Mouse (Mus musculus) myocyte (in vitro differentiated cells): ENCODE measurements at regions not wholly inside any gene's neighbourhood (a gene's known extent, or its start where the extent isn't known, plus 50 kb on each side); places are given as distances from the start of the nearest gene placed in this dataset.

ENCODE experiments used
- MYOD1 ChIP-seq, 3 experiments: IDR thresholded peaks; one replicate each; pipeline ENCODE4 v1.6.1; 2011; ENCODE audit warnings: control low read depth in 2 of 3, low read depth in 2 of 3, mild to moderate bottlenecking in 2 of 3, moderate library complexity in 1 of 3; ENCODE audit not compliant: insufficient read length in 2 of 3, control insufficient read depth in 1 of 3
- MYOG ChIP-seq, 3 experiments: IDR thresholded peaks; one replicate each; pipeline ENCODE4 v1.6.1; 2011; ENCODE audit warnings: control low read depth in 2 of 3, low read depth in 2 of 3, mild to moderate bottlenecking in 2 of 3; ENCODE audit not compliant: insufficient read length in 2 of 3, control insufficient read depth in 1 of 3, insufficient read depth in 1 of 3
- POLR2A ChIP-seq: IDR thresholded peaks from one replicate; pipeline ENCODE4 v1.6.1; 2011; ENCODE audit warnings: low read depth, mild to moderate bottlenecking, control low read depth, moderate library complexity; ENCODE audit not compliant: insufficient read length
- POLR2AphosphoS2 ChIP-seq: IDR thresholded peaks from one replicate; pipeline ENCODE4 v1.6.1; 2011; ENCODE audit warnings: low read depth, control low read depth; ENCODE audit not compliant: insufficient read length
- REST ChIP-seq: IDR thresholded peaks from one replicate; pipeline ENCODE4 v1.6.1; 2011; ENCODE audit warnings: mild to moderate bottlenecking, control low read depth, moderate library complexity; ENCODE audit not compliant: insufficient read depth, insufficient read length
- TCF12 ChIP-seq: IDR thresholded peaks from one replicate; pipeline ENCODE4 v1.6.1; 2011; ENCODE audit warnings: mild to moderate bottlenecking, control low read depth; ENCODE audit not compliant: poor library complexity, insufficient read depth, severe bottlenecking
- USF1 ChIP-seq: IDR thresholded peaks from one replicate; pipeline ENCODE4 v1.6.1; 2011; ENCODE audit warnings: low read depth, mild to moderate bottlenecking, control low read depth, moderate library complexity

DNA sequence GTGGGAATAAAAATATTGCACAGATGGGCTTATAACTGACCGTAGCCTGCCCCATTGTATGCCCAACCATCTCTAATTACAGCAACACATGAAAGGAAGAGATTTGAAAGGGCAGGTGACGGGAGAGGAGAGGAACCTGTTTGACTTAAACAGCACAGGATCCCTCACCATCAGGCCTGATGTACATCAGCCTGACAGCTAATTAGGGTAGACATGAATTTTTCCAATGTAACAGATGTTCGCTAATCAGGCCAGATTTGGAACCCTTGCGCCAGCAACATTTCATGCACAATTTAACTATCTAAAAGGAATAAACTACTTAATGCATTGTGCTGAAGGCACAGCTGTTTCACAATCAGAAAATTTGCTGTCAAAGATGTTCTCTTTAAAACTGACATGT lies 120.2 kb upstream of the Sp8 start:
- TF ChIP-seq POLR2A (no peak), MYOD1 (IDR thresholded peaks at IDR 0.05; ENCODE audit: control insufficient read depth in 1 of 3, insufficient read length in 2 of 3, low read depth in 2 of 3) (no peak), MYOG (IDR thresholded peaks at IDR 0.05; ENCODE audit: control insufficient read depth in 1 of 3, insufficient read depth in 1 of 3, insufficient read length in 2 of 3, low read depth in 2 of 3) (no peak), USF1 (no peak), TCF12 (no peak), POLR2AphosphoS2 (no peak), REST (no peak)
